ENCODE assay signal across 9 mouse cellular contexts in the genomic region with DNA sequence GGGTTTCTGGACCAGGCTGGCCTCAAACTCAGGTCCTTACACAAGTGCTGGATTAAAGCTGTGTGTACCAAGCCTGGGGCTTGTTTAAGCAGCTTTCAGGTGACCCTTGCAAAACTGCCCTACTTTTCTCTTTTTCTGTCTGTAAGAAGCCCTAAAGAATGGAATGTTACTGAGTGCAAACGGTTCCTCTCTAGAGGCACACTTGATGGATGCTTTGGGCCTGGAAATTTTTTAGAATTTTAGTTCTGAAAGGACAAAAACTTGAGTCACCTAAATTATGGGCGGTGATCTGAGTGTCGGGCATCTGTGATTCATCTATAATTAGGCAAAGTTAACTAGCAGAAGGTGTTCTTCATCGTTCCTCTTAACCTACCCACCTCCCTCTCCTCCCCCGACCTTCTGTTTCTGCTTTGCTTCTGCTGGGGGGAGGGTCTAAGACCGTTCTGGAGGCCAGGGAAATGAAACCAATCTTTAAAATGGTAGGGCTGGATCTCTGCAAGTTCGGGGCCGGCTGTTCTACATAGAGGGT. TPM values are rescaled to one million over a fixed set of nuclear protein-coding genes. Genes with fewer than 3 reads are reported as not detected.
DNase-seq lines count a peak whose midpoint lies in the region; ATAC-seq and TF ChIP-seq lines count a peak whose summit lies in the region.
"Had no signal": no experiment of that assay in that cellular context is flagged by ENCODE, and none has a peak within 500 bp of the region (broad histone marks: within the 10 kb centered on the region; RNA-seq: fewer than 3 reads in every experiment).

No protein-coding gene starts in this region.

- H3K4me1 ChIP-seq in lung, postnatal 0 days (ENCODE audit: insufficient read depth, low read depth, low read length) = peaks cover 43% of the 10 kb centered on the region
- H3K4me1 ChIP-seq in lung, adult 2 months (ENCODE audit: control insufficient read depth, insufficient read depth, low read length) = peaks cover 45% of the 10 kb centered on the region
- H3K4me1 ChIP-seq in forebrain, embryonic 14.5 days (ENCODE audit: control insufficient read depth, insufficient read depth, low read length) = peaks cover 31% of the 10 kb centered on the region
- H3K4me1 ChIP-seq in liver, embryonic 11.5 days (replicated peaks; ENCODE audit: control insufficient read depth, insufficient read depth, low read length) = peaks cover 47% of the 10 kb centered on the region
- peaks cover 46% of the 10 kb centered on the region for H3K4me1 ChIP-seq in stomach, embryonic 15.5 days

- 35% methylated on average over 8 of the region's 8 CpGs for WGBS in lung, postnatal 0 days
- 40% methylated on average over 8 of the region's 8 CpGs for WGBS in lung, adult 2 months
- WGBS in forebrain, embryonic 14.5 days = 22% methylated on average over 8 of the region's 8 CpGs
- WGBS in liver, embryonic 11.5 days = 33% methylated on average over 8 of the region's 8 CpGs
- 25% methylated on average over 8 of the region's 8 CpGs for WGBS in stomach, embryonic 15.5 days

- TF ChIP-seq EP300 in lung, postnatal 0 days (IDR thresholded peaks at IDR 0.05) = peak; percentile 61; the same call in 1 of the 2 replicates

- TF ChIP-seq CTCF in lung, postnatal 0 days (IDR thresholded peaks at IDR 0.05) = no peak
- no peak for TF ChIP-seq CTCF in lung, adult 2 months (IDR thresholded peaks at IDR 0.05; ENCODE audit: insufficient read depth, low read length)

- no peak overlapping the region for H3K4me3 ChIP-seq in lung, postnatal 0 days (ENCODE audit: low read depth, low read length)
- no peak overlapping the region for H3K4me3 ChIP-seq in lung, adult 2 months (replicated peaks; ENCODE audit: extremely low read depth, low read depth, low read length)
- H3K4me3 ChIP-seq in forebrain, embryonic 14.5 days (ENCODE audit: low read depth, low read length) = peak overlapping the region; percentile 97; the same call in 1 of the 2 replicates
- H3K4me3 ChIP-seq in liver, embryonic 11.5 days (ENCODE audit: low read depth, low read length) = peak overlapping the region; percentile 89; the same call in 1 of the 2 replicates
- no peak overlapping the region for H3K4me3 ChIP-seq in stomach, embryonic 15.5 days (replicated peaks)

- ATAC-seq in lung, postnatal 0 days = no peak
- no peak for ATAC-seq in forebrain, embryonic 14.5 days
- ATAC-seq in liver, embryonic 11.5 days (replicated peaks; ENCODE audit: low FRiP score) = no peak
- no peak for ATAC-seq in stomach, embryonic 15.5 days (ENCODE audit: insufficient read depth, low FRiP score, low read depth)
- ATAC-seq: Patski had no signal

- H3K27me3 ChIP-seq in lung, postnatal 0 days (replicated peaks; ENCODE audit: insufficient read depth, low read length) = no peaks in the 10 kb centered on the region
- no peaks in the 10 kb centered on the region for H3K27me3 ChIP-seq in forebrain, embryonic 14.5 days (replicated peaks; ENCODE audit: control insufficient read depth, insufficient read depth, low read length)
- H3K27me3 ChIP-seq in liver, embryonic 11.5 days (replicated peaks; ENCODE audit: control insufficient read depth, insufficient read depth, low read length) = no peaks in the 10 kb centered on the region
- no peaks in the 10 kb centered on the region for H3K27me3 ChIP-seq in stomach, embryonic 15.5 days (replicated peaks)
- H3K27me3 ChIP-seq: Patski had no signal

- DNase-seq in cerebellum, postnatal 10 days = peak; percentile 58 to 60
- DNase-seq in cerebellum, postnatal 36 days = no peak
- peak; percentile 57 for DNase-seq in lung, postnatal 0 days (ENCODE audit: low spot score)
- no peak for DNase-seq in lung, adult 2 months
- DNase-seq in forebrain, embryonic 14.5 days (ENCODE audit: low spot score) = peak; percentile 19
- no peak for DNase-seq in liver, embryonic 11.5 days (ENCODE audit: low spot score)
- no peak for DNase-seq in adrenal gland, postnatal 4 days (ENCODE audit: low spot score in 2 of 2)

- H3K27ac ChIP-seq in lung, postnatal 0 days (ENCODE audit: low read length) = peak overlapping the region; percentile 99
- peak overlapping the region; percentile 100 for H3K27ac ChIP-seq in forebrain, embryonic 14.5 days (ENCODE audit: low read depth, low read length)
- H3K27ac ChIP-seq in liver, embryonic 11.5 days (ENCODE audit: low read depth, low read length) = peak overlapping the region; percentile 99
- H3K27ac ChIP-seq in stomach, embryonic 15.5 days = peak overlapping the region; percentile 99

- no peaks in the 10 kb centered on the region for H3K36me3 ChIP-seq in lung, postnatal 0 days (ENCODE audit: insufficient read depth, low read length)
- H3K36me3 ChIP-seq in forebrain, embryonic 14.5 days (ENCODE audit: control insufficient read depth, insufficient read depth, low read length) = peaks cover 4% of the 10 kb centered on the region; the same call in 1 of the 2 replicates
- no peaks in the 10 kb centered on the region for H3K36me3 ChIP-seq in liver, embryonic 11.5 days (ENCODE audit: control insufficient read depth, insufficient read depth, low read length)
- H3K36me3 ChIP-seq in stomach, embryonic 15.5 days = no peaks in the 10 kb centered on the region

- no peak overlapping the region for H3K9ac ChIP-seq in lung, postnatal 0 days (replicated peaks; ENCODE audit: low read depth)
- H3K9ac ChIP-seq in forebrain, embryonic 14.5 days (ENCODE audit: low read length) = peak overlapping the region; percentile 99
- peak overlapping the region; percentile 95 for H3K9ac ChIP-seq in liver, embryonic 11.5 days (ENCODE audit: low read depth, low read length)
- no peak overlapping the region for H3K9ac ChIP-seq in stomach, embryonic 15.5 days

- no peaks in the 10 kb centered on the region for H3K9me3 ChIP-seq in lung, postnatal 0 days (ENCODE audit: low read length)
- H3K9me3 ChIP-seq in forebrain, embryonic 14.5 days (replicated peaks; ENCODE audit: control insufficient read depth, low read length) = no peaks in the 10 kb centered on the region
- no peaks in the 10 kb centered on the region for H3K9me3 ChIP-seq in liver, embryonic 11.5 days (ENCODE audit: control insufficient read depth, low read length)
- no peaks in the 10 kb centered on the region for H3K9me3 ChIP-seq in stomach, embryonic 15.5 days

- H3K4me2 ChIP-seq in lung, postnatal 0 days (replicated peaks; ENCODE audit: low read depth, low read length) = peak overlapping the region; percentile 85
- peak overlapping the region; percentile 77 for H3K4me2 ChIP-seq in forebrain, embryonic 14.5 days (ENCODE audit: low read length)
- peak overlapping the region; percentile 95 for H3K4me2 ChIP-seq in liver, embryonic 11.5 days
- H3K4me2 ChIP-seq in stomach, embryonic 15.5 days = peak overlapping the region; percentile 77

- TF ChIP-seq POLR2A in lung, adult 2 months (IDR thresholded peaks at IDR 0.05; ENCODE audit: borderline replicate concordance, extremely low read depth, low read depth, low read length) = no peak

RNA-seq across cellular contexts. Expression of a gene that starts 33.2 kb away (rescaled TPM):
- 64.6 TPM in 2 replicates for polyA plus RNA-seq in lung, postnatal 0 days (2015; fragmentation: Nextera tagmentation; extraction: Ambion mirVana)
- 113 and 116 TPM in 2 replicates for polyA plus RNA-seq in lung, adult 2 months (2012; rRNA removed)
- polyA plus RNA-seq in forebrain, embryonic 14.5 days (2014; fragmentation: Nextera tagmentation; extraction: Ambion mirVana) = 56.1 and 67.9 TPM in 2 replicates
- 57.1 and 58.6 TPM in 2 replicates for polyA plus RNA-seq in liver, embryonic 11.5 days (2014; fragmentation: Nextera tagmentation; extraction: Ambion mirVana)
- 63.6 and 68.9 TPM in 2 replicates for polyA plus RNA-seq in stomach, embryonic 15.5 days (2015; fragmentation: Nextera tagmentation; extraction: Ambion mirVana)
- 100 to 1,000 TPM; 105 to 110 TPM for total RNA-seq in adrenal gland, postnatal 4 days (2021)

Comparison
In these comparisons a context has a peak if more than half of its experiments do, and no peak if none do; other contexts are left out.
1. DNase-seq: peak in cerebellum, postnatal 10 days (2 of 2), lung, postnatal 0 days (single experiment) and forebrain, embryonic 14.5 days (single experiment); none in cerebellum, postnatal 36 days (0 of 2), lung, adult 2 months (single experiment), liver, embryonic 11.5 days (single experiment) and adrenal gland, postnatal 4 days (0 of 2).
2. H3K4me3 ChIP-seq: peak in forebrain, embryonic 14.5 days (single experiment) and liver, embryonic 11.5 days (single experiment); none in lung, postnatal 0 days (single experiment), lung, adult 2 months (single experiment) and stomach, embryonic 15.5 days (single experiment).
3. H3K9ac ChIP-seq: peak in forebrain, embryonic 14.5 days (single experiment) and liver, embryonic 11.5 days (single experiment); none in lung, postnatal 0 days (single experiment) and stomach, embryonic 15.5 days (single experiment).
4. Peak in every context shown above with its lines, with median percentiles within 50 percentile points of each other: H3K27ac ChIP-seq and H3K4me2 ChIP-seq.